Mouse (Mus musculus) left cerebral cortex, postnatal 25 days (tissue): ENCODE data around the gene Pip4k2c. TPM values are rescaled to one million over a fixed set of nuclear protein-coding genes. Genes with fewer than 3 reads are reported as not detected.
"Not testable (repeated sequence)": the region's sequence is repeated elsewhere in the genome, so short reads cannot be mapped to it uniquely, and the experiment has no call there.

Experiments
- DNase-seq, 2 experiments: peaks; one replicate each; pipeline ENCODE4 v3.0.0; 2022; ENCODE audit warnings: low spot score in 2 of 2, mixed read lengths in 1 of 2
- intact Hi-C: fragments of 180-260 bp; cut with DNase I; formaldehyde crosslinking; loops from one replicate; pipeline ENCODE4 v1.15.1; 2025
- total RNA-seq, 2 experiments: library from RNA; stranded (reverse); gene quantifications; 2 replicates each; pipeline ENCODE4 v1.2.3; 2021

Gene Pip4k2c
- total RNA-seq, 2 experiments from 2014 or later: 95.2 to 95.6 TPM

- intact Hi-C loops: no loop called here
- no peak for DNase-seq
Observed at GRCm38 (mm10) chr10:127158471-127158870, 52.9 kb downstream of the Pip4k2c start.

GRCm38 (mm10) chr10:127156511-127156910, 54.9 kb downstream of the Pip4k2c start:
- intact Hi-C loops: no loop called here
- no peak for DNase-seq

- DNase-seq: no peak
- intact Hi-C loops: no loop called here
Observed at GRCm38 (mm10) chr10:127156089-127156488, 55.3 kb downstream of the Pip4k2c start.

GRCm38 (mm10) chr10:127154652-127155051, 56.7 kb downstream of the Pip4k2c start:
- intact Hi-C loops: no loop called here
- DNase-seq: no peak

GRCm38 (mm10) chr10:127154241-127154640, 57.1 kb downstream of the Pip4k2c start:
- intact Hi-C loops: no loop called here
- no peak for DNase-seq

- intact Hi-C loops: no loop called here
- no peak for DNase-seq
Observed at GRCm38 (mm10) chr10:127153323-127153722, 58.1 kb downstream of the Pip4k2c start.

GRCm38 (mm10) chr10:127152556-127152955, 58.8 kb downstream of the Pip4k2c start:
- DNase-seq, intact Hi-C loops: not testable (repeated sequence)

- intact Hi-C loops, DNase-seq: not testable (repeated sequence)
Observed at GRCm38 (mm10) chr10:127151233-127151632, 60.2 kb downstream of the Pip4k2c start.

GRCm38 (mm10) chr10:127150471-127150872, 60.9 kb downstream of the Pip4k2c start:
- no peak for DNase-seq
- intact Hi-C loops: no loop called here

GRCm38 (mm10) chr10:127147135-127147534, 64.2 kb downstream of the Pip4k2c start:
- intact Hi-C loops: no loop called here
- no peak for DNase-seq

Other genes with a start within 250 kb of the Pip4k2c start
- gene Ctdsp2, start 232.9 kb downstream of the Pip4k2c start, total RNA-seq: 10 to 100 TPM; 69.2 to 80.7 TPM
- under 1 TPM in 1 of 2 experiments, not detected in 1; 0.25 TPM for gene Avil, start 210.9 kb downstream of the Pip4k2c start, total RNA-seq
- gene Tsfm, start 180.7 kb downstream of the Pip4k2c start, total RNA-seq: 10 to 100 TPM; 30.1 to 37.1 TPM
- gene Mettl1, start 170.2 kb downstream of the Pip4k2c start, total RNA-seq: 1 to 10 TPM; 8.7 to 9.7 TPM
- gene Eef1akmt3, start 170.1 kb downstream of the Pip4k2c start, total RNA-seq: under 1 TPM; 0.16 to 0.25 TPM
- 1 to 10 TPM in 1 of 2 experiments, under 1 TPM in 1; 0.57 to 1.1 TPM for gene Cyp27b1, start 163.3 kb downstream of the Pip4k2c start, total RNA-seq
- gene March9, start 151.4 kb downstream of the Pip4k2c start, total RNA-seq: 10 to 100 TPM; 21.7 to 21.8 TPM
- 10 to 100 TPM; 84.9 to 86.2 TPM for gene Cdk4, start 148.1 kb downstream of the Pip4k2c start, total RNA-seq
- 10 to 100 TPM; 65.5 to 71.5 TPM for gene Tspan31, start 141.3 kb downstream of the Pip4k2c start, total RNA-seq
- gene Agap2, start 136.3 kb downstream of the Pip4k2c start, total RNA-seq: 100 to 1,000 TPM; 678 to 689 TPM
- 100 to 1,000 TPM; 106 to 112 TPM for gene Os9, start 90.5 kb downstream of the Pip4k2c start, total RNA-seq
- 100 to 1,000 TPM; 111 to 116 TPM for gene B4galnt1, start 46.4 kb downstream of the Pip4k2c start, total RNA-seq
- 1 to 10 TPM; 2.4 to 4.1 TPM for gene Slc26a10, start 30.9 kb downstream of the Pip4k2c start, total RNA-seq
- 100 to 1,000 TPM; 142 to 156 TPM for gene Arhgef25, start 21.5 kb downstream of the Pip4k2c start, total RNA-seq
- gene Dtx3, start 15.9 kb downstream of the Pip4k2c start, total RNA-seq: 100 to 1,000 TPM; 210 TPM
- 100 to 1,000 TPM; 934 to 952 TPM for gene Kif5a, start 51.8 kb upstream of the Pip4k2c start, total RNA-seq
- gene Dctn2, start 54.8 kb upstream of the Pip4k2c start, total RNA-seq: 100 to 1,000 TPM; 262 to 278 TPM
- 10 to 100 TPM; 32.2 to 38.9 TPM for gene Mbd6, start 77.4 kb upstream of the Pip4k2c start, total RNA-seq
- gene Mars, start 100.2 kb upstream of the Pip4k2c start, total RNA-seq: 10 to 100 TPM; 56.0 to 57.1 TPM
- gene Arhgap9, start 110.4 kb upstream of the Pip4k2c start, total RNA-seq: 1 to 10 TPM in 1 of 2 experiments, under 1 TPM in 1; 0.99 to 1.1 TPM
- gene Gli1, start 130.4 kb upstream of the Pip4k2c start, total RNA-seq: 1 to 10 TPM; 2.2 to 2.3 TPM
- under 1 TPM; 0.11 to 0.18 TPM for gene Inhbe, start 142.8 kb upstream of the Pip4k2c start, total RNA-seq
- not detected for gene Inhbc, start 158.8 kb upstream of the Pip4k2c start, total RNA-seq
- 100 to 1,000 TPM; 316 to 372 TPM for gene R3hdm2, start 168.7 kb upstream of the Pip4k2c start, total RNA-seq